Mouse (Mus musculus): ENCODE data around the gene Sipa1.

DNA sequence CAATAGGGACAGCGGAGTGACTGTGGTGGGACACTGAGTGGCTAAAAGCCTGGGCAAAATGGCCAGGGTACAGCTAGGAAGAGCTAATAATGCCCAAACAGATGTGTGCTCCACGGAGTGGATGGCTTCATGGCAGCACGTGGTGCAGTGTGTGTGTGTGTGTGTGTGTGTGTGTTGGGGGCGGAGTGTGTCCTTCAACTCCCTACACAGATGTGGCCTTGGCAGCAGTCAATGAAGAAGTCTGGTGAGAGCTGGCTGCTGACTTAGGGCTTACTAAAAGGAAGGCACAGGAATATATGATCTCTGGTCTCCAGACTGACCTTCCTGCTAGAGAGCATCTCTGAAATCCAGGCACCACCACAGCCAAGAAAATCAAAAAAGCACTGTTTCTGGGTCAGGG lies 4.9 kb upstream of the Sipa1 start:
- TF ChIP-seq CTCF (IDR thresholded peaks at IDR 0.05; ENCODE audit: low read depth), result no peak
- no peak for TF ChIP-seq EP300 (optimal IDR thresholded peaks at IDR 0.05)

All from stomach, postnatal 0 days (tissue).